Mouse (Mus musculus) brain, embryonic 14.5 days (tissue): ENCODE measurements around the gene Inhbe. TPM values are rescaled to one million over a fixed set of nuclear protein-coding genes. Genes with fewer than 3 reads are reported as not detected.
"Not testable (repeated sequence)": the region's sequence is repeated elsewhere in the genome, so short reads cannot be mapped to it uniquely, and the experiment has no call there.

Experiments
- DNase-seq: peaks from one replicate; pipeline ENCODE4 v3.0.0-alpha.2; 2011; ENCODE audit warnings: low read depth
- CTCF ChIP-seq: fragments of 200-500 bp; IDR thresholded peaks from 2 replicates; pipeline ENCODE4 v1.5.1; 2012; ENCODE audit warnings: inconsistent platforms, mild to moderate bottlenecking, moderate library complexity, borderline replicate concordance; ENCODE audit not compliant: insufficient read depth, insufficient read length; ENCODE audit errors: extremely low read depth
- POLR2A ChIP-seq: fragments of 200-500 bp; IDR thresholded peaks from 2 replicates; pipeline ENCODE4 v1.6.1; 2012; ENCODE audit warnings: mild to moderate bottlenecking, inconsistent platforms, borderline replicate concordance; ENCODE audit not compliant: poor library complexity, insufficient read depth, insufficient read length, severe bottlenecking; ENCODE audit errors: extremely low read depth
- polyA plus RNA-seq: library from polyadenylated mRNA; depleted of rRNA; stranded (reverse); fragments of >200 nt; gene quantifications from 2 replicates; pipeline ENCODE4 v1.2.3, GENCODE M21; 2012; rRNA removed

The Inhbe gene
- polyA plus RNA-seq, 1 experiment = not detected

DNA sequence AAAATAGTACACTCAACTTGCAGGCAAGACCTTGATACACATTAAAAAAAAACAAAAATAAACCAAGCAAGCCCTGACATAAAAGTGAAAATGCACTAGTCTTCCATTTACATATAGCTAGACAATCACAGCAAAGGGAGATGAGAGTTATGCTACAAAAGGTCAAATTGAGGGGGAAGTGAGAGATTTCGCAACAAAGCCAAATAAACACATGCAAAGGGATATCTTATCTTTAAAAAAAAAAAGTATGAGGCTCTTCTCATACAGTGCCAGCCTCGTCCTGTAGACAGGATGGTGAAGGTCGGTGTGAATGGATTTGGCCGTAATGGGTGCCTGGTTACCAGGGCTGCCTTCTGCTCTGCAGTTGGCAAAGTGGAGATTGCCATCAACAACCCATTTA, 41.4 kb downstream of the Inhbe start:
- no peak for DNase-seq
- TF ChIP-seq CTCF (no peak), POLR2A (no peak)

DNA sequence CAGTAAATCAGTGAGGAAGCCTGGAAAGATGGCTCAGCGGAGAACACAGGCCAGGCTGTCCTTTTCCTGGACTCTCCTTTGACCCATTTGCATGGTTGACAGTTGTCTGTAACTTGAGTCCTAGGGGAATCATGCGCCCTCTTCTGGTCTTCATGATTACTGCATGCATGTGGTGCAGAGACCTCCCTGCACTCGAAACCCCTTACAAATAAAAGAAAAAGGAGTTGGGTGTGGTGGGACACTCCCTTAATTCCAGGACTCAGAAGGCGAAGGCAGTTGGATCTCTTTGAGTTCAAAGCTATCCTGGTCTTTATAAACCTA, 41.9 kb downstream of the Inhbe start:
- peak; percentile 89 for TF ChIP-seq CTCF
- no peak for TF ChIP-seq POLR2A
- DNase-seq = peak; percentile 93

DNA sequence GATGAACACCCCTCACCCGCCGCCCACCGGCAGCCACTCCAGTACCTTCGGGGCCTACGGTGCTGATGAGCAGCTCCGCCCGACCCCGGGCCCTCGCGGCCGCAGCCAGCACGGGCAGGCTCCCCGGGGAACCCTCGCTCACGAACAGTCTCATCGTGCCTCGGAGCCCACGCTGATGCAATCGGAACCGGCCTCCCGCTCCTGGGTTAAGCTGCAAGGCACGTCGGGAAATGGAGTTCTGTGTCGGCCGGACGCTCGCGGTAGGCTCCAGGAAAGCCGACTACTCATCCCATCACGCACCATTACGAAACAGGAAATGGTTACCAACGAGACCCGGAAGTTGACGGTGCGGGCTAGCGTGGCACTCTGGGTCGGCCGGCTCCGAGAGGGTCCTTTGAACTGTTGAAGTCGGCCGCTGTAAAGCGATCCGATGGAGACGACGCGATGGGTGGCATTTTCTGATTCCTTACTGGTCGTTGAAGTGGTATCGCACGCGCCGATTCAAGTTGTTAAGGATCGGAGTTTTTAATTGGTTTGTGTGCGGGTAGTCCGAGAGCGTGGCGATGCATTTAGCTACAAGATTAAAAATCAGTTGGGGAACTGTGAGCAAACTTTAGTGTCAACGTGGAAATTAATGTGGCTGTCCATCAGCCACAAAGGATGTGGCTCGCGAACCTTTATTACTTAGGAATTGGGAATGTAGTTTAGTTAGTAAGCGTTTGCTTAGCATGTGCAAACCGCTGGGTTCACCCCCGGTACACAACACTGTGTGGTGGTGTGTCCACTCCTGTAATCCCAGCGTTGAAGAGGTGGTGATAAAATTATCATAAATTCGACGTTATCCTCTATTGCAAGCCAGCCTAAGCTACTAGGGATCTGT, 42.5 kb downstream of the Inhbe start, which contains the start of gene Mars:
TSS of gene Mars (minus strand) at position 311 of the 880 bp plus-strand sequence.
- DNase-seq = peak; percentile 98
- peak; percentile 29; the same call in 1 of the 2 replicates for TF ChIP-seq POLR2A
- no peak for TF ChIP-seq CTCF

DNA sequence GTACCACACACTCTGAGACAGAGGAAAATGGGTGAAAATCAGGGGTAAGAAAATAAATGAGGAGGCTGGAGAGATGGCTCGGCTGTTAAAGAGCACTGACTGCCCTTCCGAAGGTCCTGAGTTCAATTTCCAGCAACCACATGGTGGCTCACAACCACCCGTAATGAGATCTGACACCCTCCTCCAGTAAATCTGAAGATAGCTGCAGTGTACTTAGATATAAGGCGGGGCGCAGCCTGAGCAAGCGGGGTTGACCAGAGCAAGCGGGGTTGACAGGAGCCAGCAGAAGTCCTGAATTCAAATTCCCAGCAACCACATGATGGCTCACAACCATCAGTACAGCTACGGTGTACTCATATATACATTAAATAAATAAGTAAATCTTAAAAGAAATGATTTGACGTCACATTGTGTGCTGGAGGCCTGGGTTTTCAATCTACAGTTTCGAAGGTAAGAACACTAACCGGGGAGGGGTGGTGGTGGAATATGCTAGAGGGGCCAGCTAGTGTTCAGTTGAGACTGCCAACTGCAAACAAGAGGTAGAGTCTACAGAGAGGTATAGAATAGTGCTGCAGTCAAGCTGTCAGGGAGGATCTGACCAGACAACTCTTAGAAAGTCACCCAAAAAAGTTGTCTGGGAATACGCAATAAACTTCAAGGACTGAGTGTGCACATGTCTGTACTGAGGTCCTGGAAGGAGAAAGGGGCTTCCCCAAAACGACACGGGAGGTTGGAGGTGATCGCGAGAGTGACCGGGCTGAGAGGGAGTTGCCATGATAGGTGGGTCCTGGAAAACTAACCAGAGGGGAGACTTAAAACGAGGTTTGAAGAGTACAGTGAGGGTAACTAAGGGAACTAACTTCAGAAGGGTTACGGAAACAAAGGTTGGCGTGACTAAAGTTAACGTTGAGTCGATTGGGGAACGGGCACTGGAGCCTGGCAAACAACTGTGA, 43.4 kb downstream of the Inhbe start:
- TF ChIP-seq CTCF (no peak), POLR2A (no peak)
- DNase-seq = no peak

DNA sequence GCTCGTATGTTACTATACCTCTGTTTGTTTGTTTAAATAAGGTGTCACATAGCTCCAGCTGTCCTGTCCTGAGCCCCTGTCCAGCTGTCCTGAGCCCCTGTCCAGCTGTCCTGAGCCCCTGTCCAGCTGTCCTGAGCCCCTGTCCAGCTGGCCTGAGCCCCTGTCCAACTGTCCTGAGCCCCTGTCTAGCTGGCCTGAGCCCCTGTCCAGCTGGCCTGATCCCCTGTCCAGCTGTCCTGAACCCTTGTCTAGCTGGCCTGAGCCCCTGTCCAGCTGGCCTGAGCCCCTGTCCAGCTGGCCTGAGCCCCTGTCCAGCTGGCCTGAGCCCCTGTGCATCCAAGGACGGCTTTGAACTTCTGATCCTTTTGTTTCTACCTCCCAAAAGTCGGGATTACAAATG, 45.0 kb downstream of the Inhbe start:
- DNase-seq = not testable (repeated sequence)

DNA sequence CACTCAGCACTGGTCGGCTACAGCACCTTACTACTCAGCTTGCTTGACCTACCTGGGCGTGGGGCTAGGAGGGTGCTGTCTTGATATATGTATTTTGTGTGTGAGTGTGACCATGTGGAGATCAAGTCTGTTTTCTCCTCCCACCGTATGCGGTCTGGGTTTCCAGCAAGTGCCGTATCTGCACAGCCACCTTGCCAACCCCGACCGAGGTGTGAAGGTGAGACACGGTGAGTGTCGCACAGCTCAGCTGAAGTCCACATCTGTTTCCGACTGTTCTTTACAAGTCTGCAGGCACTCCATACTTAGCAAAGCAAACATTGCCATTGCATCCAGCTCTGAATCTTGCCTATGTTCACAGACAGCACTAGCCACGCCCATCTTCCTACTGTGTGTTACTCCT, 51.1 kb downstream of the Inhbe start:
- no peak for DNase-seq
- TF ChIP-seq POLR2A (no peak), CTCF (no peak)

DNA sequence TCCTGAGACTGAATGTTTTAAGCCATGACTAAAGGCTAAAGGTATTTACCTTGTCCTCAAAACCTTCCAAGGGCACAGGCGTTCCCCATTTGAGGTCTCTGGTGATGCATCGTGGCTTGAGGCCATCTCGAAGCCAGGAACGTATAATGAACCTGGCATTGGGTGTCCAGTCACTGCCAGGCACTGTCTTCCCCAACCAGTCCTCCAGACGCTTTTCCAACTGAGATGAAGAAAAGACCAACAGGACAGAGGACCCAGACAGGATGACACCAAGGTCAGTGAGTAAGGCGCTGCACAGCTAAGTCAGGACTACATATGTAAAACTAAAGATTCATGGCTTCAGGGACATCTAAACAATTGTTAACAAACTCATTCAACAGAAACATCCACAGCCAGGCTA, 53.9 kb downstream of the Inhbe start:
- TF ChIP-seq POLR2A = no peak
- no peak for TF ChIP-seq CTCF
- DNase-seq = no peak

Other genes starting within 250 kb of the Inhbe start
- gene Os9, start 233.3 kb downstream of the Inhbe start, polyA plus RNA-seq = 71.3 and 93.8 TPM in 2 replicates
- 48.7 and 72.4 TPM in 2 replicates for gene B4galnt1, start 189.2 kb downstream of the Inhbe start, polyA plus RNA-seq
- gene Slc26a10, start 173.8 kb downstream of the Inhbe start, polyA plus RNA-seq = 1.1 and 2.6 TPM in 2 replicates
- gene Arhgef25, start 164.3 kb downstream of the Inhbe start, polyA plus RNA-seq = 66.7 and 98.2 TPM in 2 replicates
- gene Dtx3, start 158.7 kb downstream of the Inhbe start, polyA plus RNA-seq = 405 and 652 TPM in 2 replicates
- gene Pip4k2c, start 142.8 kb downstream of the Inhbe start, polyA plus RNA-seq = 20.2 and 24.7 TPM in 2 replicates
- 97.5 and 134 TPM in 2 replicates for gene Kif5a, start 91.1 kb downstream of the Inhbe start, polyA plus RNA-seq
- gene Dctn2, start 88.0 kb downstream of the Inhbe start, polyA plus RNA-seq = 326 and 373 TPM in 2 replicates
- 39.2 and 67.3 TPM in 2 replicates for gene Mbd6, start 65.4 kb downstream of the Inhbe start, polyA plus RNA-seq
- gene Mars, start 42.6 kb downstream of the Inhbe start, polyA plus RNA-seq = 88.2 and 102 TPM in 2 replicates
- gene Arhgap9, start 32.4 kb downstream of the Inhbe start, polyA plus RNA-seq = 0.49 and 0.71 TPM in 2 replicates
- 7.4 and 11.3 TPM in 2 replicates for gene Gli1, start 12.4 kb downstream of the Inhbe start, polyA plus RNA-seq
- gene Inhbc, start 16.0 kb upstream of the Inhbe start, polyA plus RNA-seq = not detected in 2 replicates
- 58.6 and 110 TPM in 2 replicates for gene R3hdm2, start 25.9 kb upstream of the Inhbe start, polyA plus RNA-seq
- gene Stac3, start 147.3 kb upstream of the Inhbe start, polyA plus RNA-seq = 6.8 and 9.8 TPM in 2 replicates
- 10.8 and 13.0 TPM in 2 replicates for gene Ndufa4l2, start 160.6 kb upstream of the Inhbe start, polyA plus RNA-seq
- 80.8 and 100 TPM in 2 replicates for gene Shmt2, start 168.0 kb upstream of the Inhbe start, polyA plus RNA-seq
- gene Nxph4, start 180.1 kb upstream of the Inhbe start, polyA plus RNA-seq = 19.9 and 48.8 TPM in 2 replicates